Mouse (Mus musculus) midbrain, postnatal 0 days (tissue): Measurements from ENCODE around the gene Nupr1. TPM values are rescaled to one million over a fixed set of nuclear protein-coding genes. Genes with fewer than 3 reads are reported as not detected.
A peak's percentile ranks its signal among the peaks of the same experiment; 100 is the strongest.

Experiments
- ATAC-seq: fragments of 200-750 bp; cut with Nextera tagmentation; 2 replicates; pipeline ENCODE4 v1.8.0; 2017; ENCODE audit warnings: moderate number of reproducible peaks, mild to moderate bottlenecking, moderate TSS enrichment, moderate library complexity; ENCODE audit not compliant: low FRiP score
- DNase-seq: peaks from one replicate; pipeline ENCODE4 v3.0.0-alpha.2; 2015; ENCODE audit warnings: low spot score
- H3K27ac ChIP-seq: fragments of 300-500 bp; sonication (generic); 2 replicates; pipeline ENCODE4 v1.5.1; 2014; ENCODE audit warnings: low read depth, mild to moderate bottlenecking, low read length, mixed read lengths
- H3K27me3 ChIP-seq: fragments of 300-500 bp; sonication (generic); 2 replicates; pipeline ENCODE4 v1.6.1; 2014; ENCODE audit warnings: low read length, control low read depth, mixed read lengths; ENCODE audit not compliant: insufficient read depth
- H3K36me3 ChIP-seq: fragments of 300-500 bp; sonication (generic); 2 replicates; pipeline ENCODE4 v1.6.1; 2014; ENCODE audit warnings: low read length, control low read depth, mixed read lengths; ENCODE audit not compliant: insufficient read depth
- H3K4me1 ChIP-seq: fragments of 300-500 bp; sonication (generic); 2 replicates; pipeline ENCODE4 v1.6.1; 2014; ENCODE audit warnings: mild to moderate bottlenecking, control low read depth, antibody characterized with exemption, low read length, mixed read lengths; ENCODE audit not compliant: insufficient read depth
- H3K4me2 ChIP-seq: fragments of 300-500 bp; sonication (generic); 2 replicates; pipeline ENCODE4 v1.6.1; 2014; ENCODE audit warnings: low read depth, mild to moderate bottlenecking, low read length, mixed read lengths; ENCODE audit not compliant: poor library complexity, severe bottlenecking
- H3K4me3 ChIP-seq: fragments of 300-500 bp; sonication (generic); 2 replicates; pipeline ENCODE4 v1.5.1; 2014; ENCODE audit warnings: low read depth, mild to moderate bottlenecking, low read length, moderate library complexity
- H3K9ac ChIP-seq: fragments of 300-500 bp; sonication (generic); replicated peaks from 2 replicates; pipeline ENCODE4 v1.6.1; 2014; ENCODE audit warnings: mild to moderate bottlenecking, low read length, moderate library complexity, mixed read lengths; ENCODE audit not compliant: poor library complexity, severe bottlenecking
- H3K9me3 ChIP-seq: fragments of 300-500 bp; sonication (generic); 2 replicates; pipeline ENCODE4 v1.6.1; 2016; ENCODE audit warnings: low read length, control low read depth
- CTCF ChIP-seq: IDR thresholded peaks from 2 replicates; pipeline ENCODE4 v1.5.1; 2016; ENCODE audit warnings: antibody characterized with exemption, mild to moderate bottlenecking
- WGBS: fragments of 180-500 bp; shearing (Covaris S2); extraction: QIAGEN DNeasy Blood & Tissue Kit; methylation state at CpG from one replicate; pipeline ENCODE4 v1.1.7; 2014; 5-methylcytosine and 5-hydroxymethylcytosine counted together
- polyA plus RNA-seq: library from polyadenylated mRNA; unstranded; fragments of >200 nt; fragmentation: Nextera tagmentation; extraction: Ambion mirVana; gene quantifications from 2 replicates; pipeline ENCODE4 v1.2.1, GENCODE M21; 2015
- total RNA-seq: library from RNA; depleted of rRNA; stranded (reverse); fragments of >200 nt; gene quantifications from 2 replicates; pipeline ENCODE4 v1.2.3, GENCODE M21; 2014; rRNA removed

Gene Nupr1
- 5.7 and 9.9 TPM in 2 replicates for total RNA-seq
- polyA plus RNA-seq: 16.9 and 21.4 TPM in 2 replicates

- ATAC-seq: no peak
- Histone ChIP-seq H3K9me3 (no peaks in the 10 kb centered on the region), H3K27me3 (no peaks in the 10 kb centered on the region), H3K4me1 (no peaks in the 10 kb centered on the region), H3K9ac (no peak within 1 kb of the TSS), H3K4me3 (no peak within 1 kb of the TSS), H3K36me3 (no peaks in the 10 kb centered on the region), H3K4me2 (no peak within 1 kb of the TSS), H3K27ac (no peak within 1 kb of the TSS)
- no peak for TF ChIP-seq CTCF
- 90% methylated on average over 4 of the region's 4 CpGs for WGBS
- DNase-seq: no peak
Observed at GRCm38 (mm10) chr7:126630824-126631518, at the start of gene Nupr1. Gene Nupr1 (minus strand): TSS chr7:126630861.

DNA sequence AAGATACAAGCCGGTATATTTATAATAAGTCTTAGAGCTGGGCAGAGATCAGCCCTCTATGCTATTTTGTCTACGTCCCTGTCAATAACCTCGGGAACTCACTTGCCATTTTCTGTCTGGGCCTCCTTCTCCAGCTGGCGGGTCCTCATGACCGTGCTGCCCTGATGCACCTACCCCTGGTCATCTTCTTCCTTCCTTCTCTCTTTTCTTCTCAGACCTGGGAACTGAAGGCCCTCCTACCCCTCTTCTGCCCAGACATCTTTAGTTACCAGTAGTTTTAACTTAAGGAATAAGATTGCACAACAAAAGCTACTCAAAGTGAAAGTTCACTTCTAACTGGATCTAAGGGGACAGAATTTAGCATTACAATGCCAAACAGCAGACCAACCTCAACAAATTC, 49.0 kb upstream of the Nupr1 start:
- TF ChIP-seq CTCF: no peak
- H3K9ac ChIP-seq: no peak overlapping the region
- 89% methylated on average over 5 of the region's 5 CpGs for WGBS
- no peaks in the 10 kb centered on the region for H3K9me3 ChIP-seq
- H3K27me3 ChIP-seq: no peaks in the 10 kb centered on the region
- H3K27ac ChIP-seq: no peak overlapping the region
- H3K4me3 ChIP-seq: no peak overlapping the region
- ATAC-seq (no peak), DNase-seq (no peak)
- no peaks in the 10 kb centered on the region for H3K4me1 ChIP-seq
- H3K4me2 ChIP-seq: no peak overlapping the region
- peaks cover under 1% of the 10 kb centered on the region; the same call in 1 of the 2 replicates for H3K36me3 ChIP-seq

DNA sequence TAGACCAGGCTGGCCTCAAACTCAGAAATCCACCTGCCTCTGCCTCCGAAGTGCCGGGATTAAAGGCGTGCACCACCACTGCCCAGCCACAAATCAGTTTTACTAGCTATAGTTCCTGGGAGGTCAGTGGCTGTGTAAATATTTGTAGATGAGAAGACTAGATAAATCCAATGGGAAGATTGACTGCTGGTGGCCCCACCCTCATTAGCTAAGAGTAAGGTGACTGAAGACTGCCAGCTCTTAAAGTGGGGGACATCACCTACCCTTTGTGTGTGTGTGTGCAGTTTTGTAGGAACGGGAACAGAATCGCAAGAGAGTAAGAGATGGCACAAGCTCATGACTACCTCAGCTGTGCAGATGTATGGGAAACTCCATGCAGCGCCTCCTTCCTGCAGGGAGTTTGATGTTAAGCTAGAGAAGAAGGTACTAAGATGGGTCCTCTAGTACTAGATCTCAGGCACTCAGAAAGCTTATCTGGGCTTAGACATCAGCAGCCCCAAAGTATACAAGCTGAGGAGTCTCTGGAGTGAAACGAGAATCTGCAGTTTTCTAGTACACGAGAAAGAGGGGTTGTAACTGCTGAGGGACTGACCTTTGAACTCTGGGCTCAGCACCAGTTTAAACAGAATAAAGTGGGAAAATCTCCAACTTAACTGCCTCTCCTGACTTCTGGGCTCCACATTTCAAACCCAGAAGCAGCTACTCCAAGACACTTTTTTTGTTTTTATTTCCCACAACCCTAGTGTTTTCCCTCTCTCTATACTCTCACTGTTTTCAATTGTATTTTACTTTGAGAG, 48.1 kb upstream of the Nupr1 start:
- Histone ChIP-seq H3K27me3 (no peaks in the 10 kb centered on the region), H3K27ac (no peak overlapping the region), H3K36me3 (peaks cover 4% of the 10 kb centered on the region; the same call in 1 of the 2 replicates), H3K4me3 (no peak overlapping the region), H3K9ac (no peak overlapping the region), H3K4me1 (no peaks in the 10 kb centered on the region), H3K4me2 (no peak overlapping the region), H3K9me3 (no peaks in the 10 kb centered on the region)
- no peak for TF ChIP-seq CTCF
- ATAC-seq (no peak), DNase-seq (no peak)
- 85% methylated on average over 8 of the region's 8 CpGs for WGBS

DNA sequence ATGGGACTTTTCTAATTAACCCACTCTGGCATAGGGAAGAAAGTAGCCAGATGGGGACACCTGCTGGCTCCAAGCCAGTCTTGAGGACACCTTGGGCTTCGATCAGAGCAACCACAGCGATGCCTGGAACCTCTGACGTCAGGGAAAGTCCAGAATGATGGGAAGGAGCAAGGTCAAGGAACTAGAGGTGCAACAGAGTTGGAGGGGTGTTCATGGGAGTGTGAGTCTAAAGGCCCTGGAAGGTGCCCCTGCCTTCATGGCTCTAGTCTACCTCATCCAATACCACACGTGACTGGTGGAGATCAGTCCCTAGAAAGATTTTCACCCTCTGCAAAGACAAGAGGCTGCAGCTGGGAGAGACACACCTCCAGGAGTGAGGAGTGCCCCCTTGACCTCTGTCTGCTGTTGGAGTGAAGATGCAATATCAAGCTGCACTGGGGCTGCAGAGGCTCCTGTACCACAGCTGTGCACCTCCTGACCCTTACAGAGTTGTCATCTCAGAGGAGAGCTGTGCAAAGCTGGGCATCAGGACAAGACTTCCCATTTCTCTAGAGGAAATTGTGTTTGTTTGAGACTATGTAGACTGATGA, 46.1 kb upstream of the Nupr1 start:
- no peak overlapping the region for H3K4me2 ChIP-seq
- ATAC-seq (no peak), DNase-seq (no peak)
- H3K27me3 ChIP-seq: no peaks in the 10 kb centered on the region
- TF ChIP-seq CTCF: no peak
- H3K4me1 ChIP-seq: no peaks in the 10 kb centered on the region
- H3K4me3 ChIP-seq: no peak overlapping the region
- H3K9ac ChIP-seq: no peak overlapping the region
- no peak overlapping the region for H3K27ac ChIP-seq
- 81% methylated on average over 4 of the region's 4 CpGs for whole genome bisulfite sequencing
- H3K9me3 ChIP-seq: no peaks in the 10 kb centered on the region
- peaks cover 11% of the 10 kb centered on the region for H3K36me3 ChIP-seq

DNA sequence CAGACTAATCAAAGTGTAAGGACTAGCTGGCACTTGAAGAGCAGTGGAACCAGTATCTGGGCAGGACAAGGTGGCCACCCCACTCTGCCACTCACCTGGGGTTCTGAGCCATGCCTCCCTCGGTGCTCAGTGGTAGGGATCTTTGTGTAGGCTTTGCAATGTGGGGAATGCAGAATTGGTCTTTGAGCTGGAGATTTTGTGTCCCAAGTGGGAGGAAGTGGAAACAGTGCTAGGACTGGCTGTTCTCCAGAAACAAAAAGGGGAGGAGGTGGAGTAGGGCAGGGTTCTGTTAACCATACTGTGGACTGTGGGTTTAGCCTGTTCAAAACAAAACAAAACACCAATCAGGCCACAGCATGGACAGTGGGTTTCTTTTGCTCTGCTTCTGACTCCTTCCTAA, 45.5 kb upstream of the Nupr1 start, which contains the start of gene Sult1a1:
Gene Sult1a1, minus strand, starts transcription at position 226 of the 400 bp plus-strand sequence.
- peak within 1 kb of the TSS; percentile 12; the same call in 1 of the 2 replicates for H3K27ac ChIP-seq
- H3K4me1 ChIP-seq: no peaks in the 10 kb centered on the region
- H3K27me3 ChIP-seq: no peaks in the 10 kb centered on the region
- 86% methylated on average over 1 of the region's 1 CpGs for WGBS
- no peak for DNase-seq
- TF ChIP-seq CTCF: no peak
- H3K9me3 ChIP-seq: no peaks in the 10 kb centered on the region
- no peak within 1 kb of the TSS for H3K4me2 ChIP-seq
- ATAC-seq: no peak
- H3K9ac ChIP-seq: no peak within 1 kb of the TSS
- peaks cover 16% of the 10 kb centered on the region for H3K36me3 ChIP-seq
- no peak within 1 kb of the TSS for H3K4me3 ChIP-seq
